Mouse (Mus musculus): ENCODE measurements around the gene Slc35f3.
"Not testable (repeated sequence)": the region's sequence is repeated elsewhere in the genome, so short reads cannot be mapped to it uniquely, and the experiment has no call there.

Gene Slc35f3

GRCm38 (mm10) chr8:126395917-126396316 lies 97.6 kb downstream of the Slc35f3 start:
- intact Hi-C loops (cut with DNase I), result no loop called here

GRCm38 (mm10) chr8:126398349-126398748 lies 100.0 kb downstream of the Slc35f3 start:
- intact Hi-C loops (cut with DNase I), result no loop called here

GRCm38 (mm10) chr8:126404550-126404949 lies 106.2 kb downstream of the Slc35f3 start:
- intact Hi-C loops (cut with DNase I), result not testable (repeated sequence)

- intact Hi-C loops (cut with DNase I), result no loop called here
Measured at GRCm38 (mm10) chr8:126405030-126405429, 106.7 kb downstream of the Slc35f3 start.

GRCm38 (mm10) chr8:126420834-126421233 lies 122.5 kb downstream of the Slc35f3 start:
- intact Hi-C loops (cut with DNase I), result no loop called here

GRCm38 (mm10) chr8:126422174-126422919 lies 124.0 kb downstream of the Slc35f3 start, which contains the start of gene Coa6:
TSS of gene Coa6 (plus strand) at chr8:126422515.
- intact Hi-C loops (cut with DNase I), result no loop called here

- intact Hi-C loops (cut with DNase I), result no loop called here
Measured at GRCm38 (mm10) chr8:126422920-126423300, 124.6 kb downstream of the Slc35f3 start.

- intact Hi-C loops (cut with DNase I), result no loop called here
Measured at GRCm38 (mm10) chr8:126424163-126424562, 125.8 kb downstream of the Slc35f3 start.

- intact Hi-C loops (cut with DNase I), result no loop called here
Measured at GRCm38 (mm10) chr8:126424946-126425345, 126.6 kb downstream of the Slc35f3 start.

GRCm38 (mm10) chr8:126429635-126430034 lies 131.3 kb downstream of the Slc35f3 start:
- intact Hi-C loops (cut with DNase I), result no loop called here

GRCm38 (mm10) chr8:126433827-126434226 lies 135.5 kb downstream of the Slc35f3 start:
- intact Hi-C loops (cut with DNase I), result no loop called here

- intact Hi-C loops (cut with DNase I), result no loop called here
Measured at GRCm38 (mm10) chr8:126438937-126439336, 140.6 kb downstream of the Slc35f3 start.

All from adrenal gland (tissue).